Mouse (Mus musculus) bone marrow macrophage, adult 2 months (primary cell): ENCODE results near the gene Twistnb.

ENCODE experiments used
- CTCF ChIP-seq: IDR thresholded peaks from 2 replicates; pipeline ENCODE4 v1.5.1; 2012; ENCODE audit warnings: low read depth, mild to moderate bottlenecking, low read length, moderate library complexity
- POLR2A ChIP-seq: IDR thresholded peaks from 2 replicates; pipeline ENCODE4 v1.6.1; 2012; ENCODE audit warnings: mild to moderate bottlenecking, low read depth, low read length, borderline replicate concordance

GRCm38 (mm10) chr12:33411580-33412151 is 17.8 kb upstream of the Twistnb start:
- TF ChIP-seq POLR2A (no peak), CTCF (no peak)
